Mouse (Mus musculus) C2C12 (cell line): ENCODE measurements at regions not wholly inside any gene's neighbourhood (a gene's known extent, or its start where the extent isn't known, plus 50 kb on each side); places are given as distances from the start of the nearest gene placed in this dataset.

Experiments used
- H3K27me3 ChIP-seq: one replicate; pipeline ENCODE4 v1.6.1; 2011; ENCODE audit not compliant: control insufficient read depth, insufficient read depth, insufficient read length
- H3K36me3 ChIP-seq: one replicate; pipeline ENCODE4 v1.6.1; 2011; ENCODE audit not compliant: control insufficient read depth, insufficient read depth
- H3K4me3 ChIP-seq: one replicate; pipeline ENCODE4 v1.5.1; 2011; ENCODE audit warnings: mild to moderate bottlenecking, control low read depth; ENCODE audit not compliant: poor library complexity, insufficient read depth, severe bottlenecking
- H3K79me2 ChIP-seq: one replicate; pipeline ENCODE4 v1.6.1; 2011; ENCODE audit not compliant: control insufficient read depth, insufficient read depth
- H3K79me3 ChIP-seq: one replicate; pipeline ENCODE4 v1.6.1; 2011; ENCODE audit warnings: low read depth, control low read depth
- H3ac ChIP-seq: one replicate; pipeline ENCODE3; 2011; ENCODE audit warnings: low read depth; ENCODE audit not compliant: control insufficient read depth, insufficient read length
- CEBPB ChIP-seq: IDR thresholded peaks from one replicate; pipeline ENCODE4 v1.6.1; 2011; ENCODE audit warnings: low read depth, mild to moderate bottlenecking, control low read depth, moderate library complexity
- CTCF ChIP-seq: IDR thresholded peaks from one replicate; pipeline ENCODE4 v1.5.1; 2011; ENCODE audit not compliant: control insufficient read depth, insufficient read depth, insufficient read length
- FOSL1 ChIP-seq: IDR thresholded peaks from one replicate; pipeline ENCODE4 v1.8.0; 2011; ENCODE audit warnings: mild to moderate bottlenecking, low read length; ENCODE audit not compliant: poor library complexity, insufficient read depth, severe bottlenecking
- MAX ChIP-seq: IDR thresholded peaks from one replicate; pipeline ENCODE4 v1.6.1; 2011; ENCODE audit warnings: mild to moderate bottlenecking, control low read depth
- MYOD1 ChIP-seq: IDR thresholded peaks from one replicate; pipeline ENCODE4 v1.6.1; 2011; ENCODE audit warnings: low read depth; ENCODE audit not compliant: control insufficient read depth, insufficient read length
- MYOG ChIP-seq: IDR thresholded peaks from one replicate; pipeline ENCODE4 v1.6.1; 2011; ENCODE audit not compliant: control insufficient read depth, insufficient read length; ENCODE audit errors: extremely low read depth
- USF1 ChIP-seq: IDR thresholded peaks from one replicate; pipeline ENCODE4 v1.6.1; 2011; ENCODE audit warnings: low read depth, mild to moderate bottlenecking, control low read depth, moderate library complexity

DNA sequence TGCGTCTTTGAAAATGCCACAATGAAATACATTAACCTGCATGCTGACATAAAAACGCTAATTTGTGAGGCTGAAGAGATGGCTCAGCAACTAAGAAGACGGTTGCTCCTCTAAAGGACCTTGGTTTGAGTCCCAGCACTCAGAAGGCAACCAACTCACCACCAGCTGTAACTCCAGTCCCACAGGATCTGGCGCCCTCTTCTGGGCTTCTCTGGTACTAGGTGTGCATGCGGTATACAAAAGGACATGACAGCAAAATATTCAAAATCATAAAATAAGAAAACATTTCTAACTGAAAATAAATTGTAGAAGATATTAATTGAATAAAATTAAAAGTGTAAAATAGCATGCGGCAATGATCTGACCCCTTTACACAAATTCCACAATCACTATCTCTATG is 1539.7 kb upstream of the Gulo start:
- H3K79me3 ChIP-seq: no peaks in the 10 kb centered on the region
- H3K36me3 ChIP-seq: no peaks in the 10 kb centered on the region
- H3ac ChIP-seq: no peak overlapping the region
- H3K4me3 ChIP-seq: no peak overlapping the region
- no peaks in the 10 kb centered on the region for H3K27me3 ChIP-seq
- H3K79me2 ChIP-seq: no peaks in the 10 kb centered on the region
- TF ChIP-seq FOSL1 (no peak), MYOG (no peak), USF1 (no peak)

DNA sequence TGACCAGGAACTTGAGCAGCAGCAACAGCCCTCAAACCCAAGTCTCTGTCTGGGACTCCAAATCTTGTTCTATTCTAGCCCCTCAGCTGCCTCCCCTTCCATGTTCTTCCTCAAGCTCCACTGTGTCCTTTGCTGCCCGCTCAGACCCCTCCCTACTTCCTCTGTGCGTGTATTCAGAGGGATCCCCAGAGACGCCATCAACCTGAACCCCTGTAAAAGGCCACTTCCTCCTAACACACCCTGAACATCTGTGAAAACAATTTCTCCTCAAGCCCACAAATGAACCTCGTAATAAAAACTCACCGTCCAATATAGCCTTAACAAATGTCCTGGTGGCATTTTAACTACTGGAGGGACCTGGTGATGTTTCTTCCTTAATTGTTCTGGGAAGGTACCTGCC is 1536.0 kb upstream of the Gulo start:
- H3K27me3 ChIP-seq: no peaks in the 10 kb centered on the region
- no peak overlapping the region for H3K4me3 ChIP-seq
- TF ChIP-seq MAX: no peak
- TF ChIP-seq MYOD1: no peak
- TF ChIP-seq CEBPB: no peak
- no peak for TF ChIP-seq CTCF
- no peak for TF ChIP-seq USF1
- no peak for TF ChIP-seq FOSL1
- H3K36me3 ChIP-seq: no peaks in the 10 kb centered on the region
- H3ac ChIP-seq: no peak overlapping the region
- no peaks in the 10 kb centered on the region for H3K79me3 ChIP-seq
- no peaks in the 10 kb centered on the region for H3K79me2 ChIP-seq

DNA sequence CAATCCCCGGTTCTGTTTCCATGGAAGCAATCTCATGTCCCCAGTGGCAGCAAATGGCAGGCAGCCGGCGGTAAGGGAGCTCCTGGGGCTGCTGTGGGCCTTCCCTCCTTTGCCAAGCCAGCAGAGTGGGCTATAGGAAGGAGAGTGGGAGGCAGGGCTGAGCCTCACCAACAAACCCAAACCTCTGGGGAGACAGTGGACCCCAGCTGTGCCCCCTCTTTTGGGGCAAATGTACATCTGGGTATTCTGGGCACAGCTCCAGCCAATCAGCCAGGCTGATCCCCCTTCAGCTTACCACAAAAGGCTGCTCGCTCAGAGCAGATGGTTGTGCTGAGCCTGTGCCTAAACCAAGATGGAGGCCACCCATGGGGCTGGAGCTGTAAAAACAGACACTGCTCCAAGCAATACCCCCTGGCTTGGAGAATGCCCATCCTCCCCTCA is 1532.3 kb upstream of the Gulo start:
- Histone ChIP-seq H3K79me2 (no peaks in the 10 kb centered on the region), H3K4me3 (no peak overlapping the region), H3K36me3 (no peaks in the 10 kb centered on the region), H3K79me3 (no peaks in the 10 kb centered on the region), H3ac (no peak overlapping the region), H3K27me3 (peaks cover 3% of the 10 kb centered on the region)
- TF ChIP-seq MAX (no peak), FOSL1 (no peak), MYOD1 (no peak), MYOG (no peak), CTCF (no peak), CEBPB (no peak)

DNA sequence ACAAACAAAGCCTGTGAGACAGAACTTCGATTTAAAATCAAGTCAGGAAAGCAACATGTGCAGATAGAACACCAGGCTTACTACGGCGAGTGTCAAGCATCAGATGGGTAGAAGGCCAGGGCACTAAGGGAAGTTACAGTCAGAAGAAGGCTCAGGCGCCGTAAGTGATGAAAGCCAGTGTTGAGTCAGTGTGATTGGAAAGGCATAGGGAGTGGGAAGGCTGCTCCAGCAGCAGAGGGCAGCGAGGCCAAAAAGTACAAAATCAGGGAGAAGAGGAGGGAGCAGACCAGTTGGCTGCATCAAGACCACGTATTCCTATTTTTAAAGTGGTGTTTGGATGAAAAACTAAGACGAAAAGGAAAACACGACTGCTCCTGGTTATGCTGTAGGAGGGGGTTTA is 1529.7 kb upstream of the Gulo start:
- H3K27me3 ChIP-seq: peaks cover 3% of the 10 kb centered on the region
- no peak for TF ChIP-seq MAX
- no peak for TF ChIP-seq USF1
- no peak for TF ChIP-seq MYOD1
- H3K4me3 ChIP-seq: no peak overlapping the region
- no peaks in the 10 kb centered on the region for H3K79me2 ChIP-seq
- no peaks in the 10 kb centered on the region for H3K79me3 ChIP-seq
- H3K36me3 ChIP-seq: no peaks in the 10 kb centered on the region
- H3ac ChIP-seq: no peak overlapping the region

DNA sequence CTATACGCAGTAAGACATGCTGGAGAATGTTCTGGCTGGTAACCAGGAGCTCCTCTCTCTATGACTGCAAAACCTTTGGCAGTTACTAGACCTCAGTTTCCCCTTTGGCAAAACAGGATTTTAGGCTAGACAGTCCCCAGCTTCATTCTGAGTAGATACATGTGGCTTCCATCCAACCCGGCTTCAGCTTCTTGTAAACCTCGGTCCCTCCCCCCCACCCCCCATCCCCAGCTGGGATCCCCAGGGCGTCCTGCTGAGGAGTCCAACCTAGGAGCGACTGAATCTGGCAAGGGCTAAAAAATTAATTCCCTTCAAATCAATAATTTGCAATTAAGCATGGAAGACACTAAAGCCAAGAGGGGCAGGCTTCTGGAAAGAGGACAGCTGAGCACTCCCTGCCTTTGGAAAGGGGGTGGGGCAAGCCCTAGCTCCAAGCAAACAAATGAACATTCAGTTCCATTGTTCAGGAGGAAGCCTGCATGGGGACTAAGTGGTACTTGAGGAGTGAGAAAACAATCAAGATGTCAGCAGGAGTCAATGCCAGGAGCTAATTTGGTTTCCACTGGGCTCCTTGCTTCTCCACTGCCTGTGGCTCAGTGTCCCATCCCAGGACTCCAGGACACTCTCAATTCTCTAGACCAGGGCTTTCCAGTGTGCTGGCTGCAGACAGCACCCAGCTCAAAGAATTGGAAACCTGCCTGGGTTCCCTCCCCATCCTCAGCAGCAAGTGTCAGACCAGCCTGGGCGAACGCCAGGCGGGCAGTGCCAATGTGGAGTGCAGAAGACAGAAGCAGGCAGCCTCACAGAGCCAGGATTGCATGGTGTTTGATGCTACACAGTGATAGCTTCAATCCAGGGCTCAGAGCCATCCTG is 1528.0 kb upstream of the Gulo start:
- Histone ChIP-seq H3K4me3 (no peak overlapping the region), H3K79me3 (no peaks in the 10 kb centered on the region), H3K79me2 (no peaks in the 10 kb centered on the region), H3K36me3 (no peaks in the 10 kb centered on the region), H3K27me3 (peaks cover 3% of the 10 kb centered on the region), H3ac (no peak overlapping the region)
- TF ChIP-seq MYOD1 (no peak), MYOG (no peak), CEBPB (no peak), USF1 (no peak), FOSL1 (no peak), MAX (no peak), CTCF (no peak)

DNA sequence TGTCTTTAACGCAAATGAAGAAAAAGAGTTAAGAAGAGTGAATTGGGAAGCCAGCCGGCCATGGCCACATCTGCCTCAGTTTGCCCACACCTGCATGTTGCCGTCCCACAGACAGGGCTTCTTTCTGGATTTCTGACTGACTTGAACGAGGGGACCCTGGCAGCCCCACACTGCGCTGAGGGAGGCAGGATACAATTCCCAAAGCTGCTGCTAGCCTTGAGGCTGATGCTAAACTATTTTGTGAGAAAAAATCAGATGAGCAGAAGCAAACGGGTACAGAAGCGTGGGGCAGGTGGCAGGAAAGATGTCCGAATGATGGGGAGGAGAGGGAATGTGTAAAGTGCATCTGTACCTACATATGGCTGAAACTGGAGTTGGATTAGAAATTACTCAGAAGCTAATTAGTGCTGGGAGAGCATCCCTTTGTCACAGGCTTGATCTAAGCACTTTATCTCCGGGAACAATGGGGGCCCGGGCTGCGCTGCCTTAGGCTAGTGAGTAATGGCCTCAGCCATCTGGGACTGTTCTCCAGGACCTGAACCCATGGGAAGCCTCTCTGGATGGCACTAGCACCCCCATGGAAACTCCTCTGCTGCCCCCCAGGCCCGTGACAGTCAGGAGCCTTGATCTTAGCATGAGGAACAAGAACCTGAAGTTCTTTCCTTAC is 1497.9 kb upstream of the Gulo start:
- Histone ChIP-seq H3K79me2 (peaks cover 20% of the 10 kb centered on the region), H3K36me3 (no peaks in the 10 kb centered on the region), H3K79me3 (peaks cover 15% of the 10 kb centered on the region), H3K27me3 (no peaks in the 10 kb centered on the region), H3K4me3 (no peak overlapping the region), H3ac (no peak overlapping the region)
- TF ChIP-seq CTCF (no peak), MYOG (no peak), MAX (no peak), MYOD1 (no peak), USF1 (no peak), FOSL1 (no peak), CEBPB (no peak)
